Mouse (Mus musculus): ENCODE results near the gene Zfp768.
"Not testable (repeated sequence)": the region's sequence is repeated elsewhere in the genome, so short reads cannot be mapped to it uniquely, and the experiment has no call there.

The Zfp768 gene

GRCm38 (mm10) chr7:127345512-127346325 lies at the start of gene Zfp768:
Zfp768 (minus strand) TSS chr7:127345589.
- peak; percentile 95 for DNase-seq

- no peak for DNase-seq
Observed at GRCm38 (mm10) chr7:127393944-127394333, 48.5 kb upstream of the Zfp768 start.

- DNase-seq, result peak; percentile 99
Observed at GRCm38 (mm10) chr7:127393157-127393943, 48.0 kb upstream of the Zfp768 start, which contains the start of gene E430018J23Rik. E430018J23Rik (minus strand) TSS chr7:127393629.

- no peak for DNase-seq
Observed at GRCm38 (mm10) chr7:127392251-127392824, 46.9 kb upstream of the Zfp768 start.

- DNase-seq, result no peak
Observed at GRCm38 (mm10) chr7:127391538-127391937, 46.1 kb upstream of the Zfp768 start.

- DNase-seq, result no peak
Observed at GRCm38 (mm10) chr7:127390306-127390705, 44.9 kb upstream of the Zfp768 start.

- DNase-seq, result not testable (repeated sequence)
Observed at GRCm38 (mm10) chr7:127388201-127388600, 42.8 kb upstream of the Zfp768 start.

- peak; percentile 91 for DNase-seq
Observed at GRCm38 (mm10) chr7:127386641-127387392, 41.4 kb upstream of the Zfp768 start, which contains the start of gene 9130019O22Rik. 9130019O22Rik (minus strand) TSS chr7:127387166.

- not testable (repeated sequence) for DNase-seq
Observed at GRCm38 (mm10) chr7:127385560-127385959, 40.2 kb upstream of the Zfp768 start.

- no peak for DNase-seq
Observed at GRCm38 (mm10) chr7:127378310-127378921, 33.0 kb upstream of the Zfp768 start.

- DNase-seq, result peak; percentile 96
Observed at GRCm38 (mm10) chr7:127375271-127376245, 30.2 kb upstream of the Zfp768 start, which contains the start of gene Zfp747. Zfp747 (minus strand) TSS chr7:127376050.

GRCm38 (mm10) chr7:127371870-127372269 lies 26.5 kb upstream of the Zfp768 start:
- not testable (repeated sequence) for DNase-seq

- no peak for DNase-seq
Observed at GRCm38 (mm10) chr7:127371213-127371612, 25.8 kb upstream of the Zfp768 start.

- DNase-seq, result no peak
Observed at GRCm38 (mm10) chr7:127366249-127366648, 20.9 kb upstream of the Zfp768 start.

- DNase-seq, result no peak
Observed at GRCm38 (mm10) chr7:127364166-127364565, 18.8 kb upstream of the Zfp768 start.

- DNase-seq, result peak; percentile 32
Observed at GRCm38 (mm10) chr7:127363475-127363921, 18.1 kb upstream of the Zfp768 start.

GRCm38 (mm10) chr7:127362418-127362817 lies 17.0 kb upstream of the Zfp768 start:
- not testable (repeated sequence) for DNase-seq

GRCm38 (mm10) chr7:127361449-127361848 lies 16.1 kb upstream of the Zfp768 start:
- DNase-seq, result peak; percentile 72

GRCm38 (mm10) chr7:127360265-127360664 lies 14.9 kb upstream of the Zfp768 start:
- DNase-seq, result no peak

GRCm38 (mm10) chr7:127358472-127358871 lies 13.1 kb upstream of the Zfp768 start:
- no peak for DNase-seq

- no peak for DNase-seq
Observed at GRCm38 (mm10) chr7:127357871-127358270, 12.5 kb upstream of the Zfp768 start.
